Mouse (Mus musculus): ENCODE results near the gene Rsu1.
"Not testable (repeated sequence)": the region's sequence is repeated elsewhere in the genome, so short reads cannot be mapped to it uniquely, and the experiment has no call there.

The Rsu1 gene

DNA sequence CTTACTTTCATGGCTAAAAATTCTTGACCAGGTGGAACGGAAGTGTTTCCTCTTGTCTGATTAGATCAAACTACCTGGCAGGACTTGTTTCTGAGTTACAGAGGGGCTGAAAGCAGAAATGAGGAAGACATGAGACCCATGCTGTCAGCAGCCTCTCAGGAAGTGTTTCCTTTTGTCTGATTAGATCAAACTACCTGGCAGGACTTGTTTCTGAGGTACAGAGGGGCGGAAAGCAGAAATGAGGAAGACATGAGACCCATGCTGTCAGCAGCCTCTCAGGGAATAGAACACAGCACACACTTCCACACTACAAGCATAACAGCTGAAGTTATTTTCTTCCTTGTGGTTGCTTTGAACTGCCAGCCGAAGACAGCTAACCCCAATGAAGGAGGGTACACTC is 46.7 kb downstream of the Rsu1 start:
- DNase-seq (ENCODE audit: low spot score): no peak

DNA sequence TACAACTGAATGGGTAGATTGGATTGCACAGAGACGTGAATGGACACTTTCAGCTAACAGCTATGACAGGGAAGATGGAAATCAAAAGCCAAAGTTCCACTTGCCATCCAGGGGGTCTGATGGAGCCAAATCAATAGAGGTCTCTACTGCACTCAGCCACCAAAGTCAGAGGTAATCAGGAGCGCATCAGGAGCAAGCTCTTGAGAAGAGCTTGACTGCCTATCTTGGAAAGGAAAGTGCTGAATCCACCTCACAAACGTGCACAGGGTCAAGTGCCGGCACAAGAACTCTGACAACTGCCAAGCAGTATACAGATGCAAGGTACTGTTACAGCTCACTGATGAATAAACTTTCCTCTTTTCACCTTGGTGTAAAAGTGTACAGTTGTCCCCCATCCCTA is 47.8 kb downstream of the Rsu1 start:
- no peak for DNase-seq (ENCODE audit: low spot score)

DNA sequence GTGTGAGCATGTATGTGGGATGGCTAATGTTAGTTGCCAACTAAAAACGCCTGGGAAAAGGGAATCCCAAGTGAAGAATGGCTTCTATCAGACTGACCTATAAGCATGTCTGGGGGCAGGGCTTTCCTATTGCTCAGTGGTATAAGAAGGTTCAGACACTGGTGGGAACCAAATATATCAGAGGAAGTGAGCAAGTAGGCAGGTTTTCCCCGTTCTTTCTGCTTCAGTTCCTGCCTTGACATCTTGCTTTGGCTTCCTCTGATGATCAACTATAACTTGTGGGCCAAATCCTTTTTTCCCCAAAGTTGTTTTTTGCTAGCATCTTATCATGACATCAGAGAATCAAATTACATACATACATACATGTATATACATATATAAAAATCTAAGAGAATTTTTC is 51.1 kb downstream of the Rsu1 start:
- DNase-seq (ENCODE audit: low spot score): no peak

DNA sequence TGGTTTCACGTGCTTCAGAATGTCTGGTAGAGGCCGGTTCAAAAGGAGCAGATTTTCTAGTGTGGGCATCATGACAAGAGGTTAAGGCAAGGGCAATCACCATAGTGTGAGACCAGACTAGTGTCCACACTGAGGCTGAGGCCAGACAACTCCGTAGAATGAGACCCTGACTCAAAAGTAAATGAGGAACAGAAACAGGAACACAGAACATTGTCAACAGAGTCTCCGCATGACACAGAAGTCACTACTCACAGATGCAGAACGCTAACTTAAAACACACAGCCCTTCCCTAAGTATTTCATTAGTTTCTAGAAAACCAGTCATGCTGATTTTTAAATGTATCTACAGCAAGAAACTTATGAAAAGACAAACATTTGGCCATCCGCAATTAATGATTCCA is 53.1 kb downstream of the Rsu1 start:
- DNase-seq (ENCODE audit: low spot score): no peak

DNA sequence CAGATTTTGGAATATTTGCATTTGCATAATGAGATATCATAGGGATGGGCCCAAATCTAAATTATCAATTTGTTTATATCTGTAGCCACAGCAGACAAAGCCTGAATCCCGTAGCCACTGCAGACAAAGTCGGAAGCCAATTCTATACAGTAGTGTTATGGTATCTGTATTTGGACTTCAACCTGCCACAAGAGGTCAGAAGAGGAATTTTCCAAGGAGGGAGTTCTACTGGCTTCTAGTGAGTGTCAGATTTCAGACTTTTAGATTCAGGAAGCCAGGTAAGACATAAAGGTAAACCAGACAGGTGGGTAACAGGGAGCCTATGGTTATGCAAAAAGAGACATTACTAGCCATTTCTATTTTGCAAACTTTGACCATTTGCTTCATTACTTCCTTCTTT is 64.4 kb downstream of the Rsu1 start:
- DNase-seq (ENCODE audit: low spot score): no peak

DNA sequence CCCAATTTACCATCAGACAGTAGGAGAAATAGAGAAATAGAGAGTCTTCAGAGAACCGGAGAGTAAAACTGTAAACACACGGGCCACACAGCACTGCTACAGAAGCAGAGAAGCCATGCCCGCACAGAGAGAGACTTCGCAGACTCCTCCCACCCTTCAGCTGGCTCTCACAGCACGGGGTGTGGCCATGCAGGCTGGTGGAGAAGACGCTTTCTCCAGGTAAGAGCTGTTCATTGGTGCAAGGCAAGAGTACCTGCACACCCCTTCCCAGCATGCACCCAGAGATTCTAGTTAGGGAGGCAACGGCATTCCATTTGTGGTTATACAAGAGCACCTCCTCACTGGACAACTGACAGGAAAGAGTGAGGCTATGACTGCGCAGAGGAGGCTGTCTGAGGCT is 64.8 kb downstream of the Rsu1 start:
- no peak for DNase-seq (ENCODE audit: low spot score)

DNA sequence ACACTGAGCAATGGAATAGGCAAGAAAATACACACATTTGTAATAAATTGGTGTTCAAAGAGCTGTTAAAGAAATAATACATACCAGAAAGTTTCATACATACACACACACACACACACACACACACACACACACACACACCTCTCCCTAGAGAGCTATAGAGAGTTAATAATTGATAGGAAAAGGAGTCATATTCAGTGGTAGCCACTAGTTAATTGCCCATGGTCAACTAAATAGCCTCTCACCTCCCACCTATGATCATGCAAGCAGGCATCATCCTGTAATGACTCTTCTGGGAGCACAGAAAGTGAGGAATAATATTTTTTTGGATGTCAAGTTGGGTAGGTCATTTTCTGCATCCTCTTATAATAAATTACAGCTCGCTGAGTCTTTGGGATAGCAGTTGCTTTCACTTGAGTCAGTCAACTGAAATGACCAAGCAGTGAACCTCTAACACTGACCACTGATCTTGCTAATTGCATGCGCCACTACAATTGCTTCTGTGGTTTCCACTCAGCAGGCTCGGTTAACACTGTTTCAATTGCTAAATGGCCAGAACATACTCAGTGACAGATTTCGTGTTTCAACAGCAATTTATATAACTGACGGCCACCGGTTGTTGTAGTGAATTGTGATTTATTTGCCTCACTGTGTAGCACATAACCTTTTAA is 68.3 kb downstream of the Rsu1 start:
- DNase-seq (ENCODE audit: low spot score): no peak

DNA sequence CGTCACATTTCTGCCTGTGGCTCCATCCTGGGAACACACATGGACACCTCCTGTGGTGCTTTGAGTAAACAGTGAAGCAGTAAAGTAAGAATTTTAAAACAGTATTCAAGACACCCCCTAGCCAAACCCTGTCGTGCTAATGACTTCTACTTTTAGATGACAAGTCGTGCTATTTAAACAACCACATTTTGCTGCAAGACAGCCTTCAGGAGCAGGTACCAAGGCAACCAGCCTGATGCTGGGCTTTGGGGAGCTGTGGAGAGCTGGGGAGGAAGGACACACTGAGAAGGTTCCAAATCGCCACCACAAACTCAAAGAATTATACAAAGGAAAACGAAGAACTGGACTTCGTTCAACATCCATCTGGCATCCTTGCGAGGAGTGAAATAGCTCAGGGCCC is 71.5 kb downstream of the Rsu1 start:
- DNase-seq (ENCODE audit: low spot score): no peak

DNA sequence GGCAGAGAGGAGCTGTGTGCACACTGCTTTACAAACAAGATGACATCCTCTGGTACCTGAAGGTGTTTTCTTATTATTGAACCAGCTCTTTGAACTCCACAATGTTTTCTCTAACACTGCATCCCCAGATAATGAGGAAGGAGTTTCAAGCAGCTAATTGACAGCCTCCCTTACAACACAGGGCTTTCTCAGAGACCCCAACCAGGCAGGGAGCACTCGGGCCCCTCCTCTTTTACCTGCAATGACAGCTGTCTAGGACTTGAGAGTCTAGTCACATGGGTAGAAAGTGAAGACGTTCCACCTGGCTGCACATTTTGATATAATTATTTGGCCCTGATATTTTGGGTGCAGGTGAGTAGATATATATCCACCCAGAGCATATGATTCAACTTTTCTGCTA is 72.2 kb downstream of the Rsu1 start:
- DNase-seq (ENCODE audit: low spot score): no peak

DNA sequence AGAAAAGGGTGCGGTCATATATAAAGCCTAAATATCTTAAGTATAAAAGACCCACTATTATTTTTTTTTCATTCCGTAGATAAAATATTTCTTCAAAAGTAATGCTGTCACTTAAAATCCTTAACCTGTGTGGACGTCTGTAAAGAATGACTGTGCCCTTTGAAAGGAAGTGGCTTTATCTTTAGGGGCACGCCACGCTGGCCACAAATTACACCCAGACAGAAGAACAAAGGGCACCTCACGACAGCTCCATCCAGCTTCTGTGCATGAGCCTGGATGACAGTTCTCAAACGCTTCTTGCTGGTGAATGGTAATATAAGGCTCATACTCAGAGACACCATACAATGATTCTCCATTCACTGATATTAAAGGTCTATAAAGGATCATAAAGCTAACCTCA is 75.7 kb downstream of the Rsu1 start:
- DNase-seq (ENCODE audit: low spot score): no peak

DNA sequence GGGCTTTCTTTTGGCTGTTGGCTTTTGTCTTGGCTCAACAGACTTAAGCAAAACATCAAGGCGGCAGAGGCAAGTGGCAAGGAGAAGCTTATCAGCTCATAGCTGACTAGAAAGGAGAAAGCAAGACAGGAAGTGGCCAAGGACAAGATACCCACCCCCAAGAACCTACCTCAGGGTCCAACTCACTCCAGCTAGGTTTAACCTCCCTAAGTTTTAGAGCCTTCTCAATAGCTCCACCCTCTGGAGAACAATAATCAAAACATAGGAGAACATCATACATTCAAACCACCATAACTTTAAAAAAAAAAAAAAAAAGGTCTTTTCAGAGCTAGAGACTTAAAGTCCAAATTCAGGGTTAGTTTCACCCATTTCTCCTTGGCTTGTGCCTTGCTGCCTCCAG is 79.1 kb downstream of the Rsu1 start:
- no peak for DNase-seq (ENCODE audit: low spot score)

DNA sequence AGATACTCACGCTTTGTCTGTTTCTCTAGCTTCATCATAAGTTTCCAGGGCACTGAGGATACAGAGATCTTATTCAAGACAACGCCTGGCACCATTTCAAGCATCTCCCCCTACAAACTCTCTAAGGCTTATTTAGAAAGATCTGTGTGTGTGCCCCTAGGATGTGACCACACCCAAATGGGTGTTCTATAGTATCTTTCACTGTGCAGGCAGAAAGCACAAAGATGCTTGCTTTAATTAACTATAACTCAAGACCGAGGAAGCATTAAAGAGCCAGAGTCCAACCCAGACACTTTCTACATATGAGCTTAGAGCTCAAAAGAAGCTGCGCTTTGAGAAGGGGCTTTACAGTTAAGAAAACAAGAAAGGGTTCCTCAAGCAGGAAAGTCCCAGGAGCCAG is 80.4 kb downstream of the Rsu1 start:
- DNase-seq (ENCODE audit: low spot score): no peak

DNA sequence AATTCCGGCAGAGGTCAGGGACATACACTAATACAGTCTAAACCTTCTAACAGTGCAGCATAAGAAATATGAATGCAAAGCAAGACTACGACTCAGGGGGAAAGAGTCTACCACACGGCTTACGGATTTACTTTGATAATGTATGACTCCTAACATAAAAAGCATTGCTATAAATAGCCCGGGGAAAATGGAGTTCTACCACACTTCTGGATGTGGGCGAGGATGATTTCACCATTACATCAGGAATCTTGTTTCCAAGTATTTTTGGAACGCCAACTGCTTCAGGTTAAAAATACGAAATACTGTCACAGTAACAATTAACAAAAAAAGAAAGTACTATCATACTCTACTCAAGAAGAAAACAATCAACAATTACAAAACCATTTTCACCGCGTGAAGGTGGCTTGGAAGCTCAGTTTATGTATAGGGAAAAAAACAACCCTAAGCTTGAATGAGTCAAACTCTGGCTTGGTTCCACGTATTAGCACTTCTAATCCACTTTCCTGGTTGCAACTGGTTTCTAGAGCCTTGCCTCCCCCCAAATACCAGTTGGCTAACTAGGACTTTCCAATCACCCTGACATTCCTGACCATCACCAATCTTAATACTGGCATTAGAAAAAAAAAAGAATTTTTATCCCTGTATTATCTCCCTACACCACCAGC is 82.3 kb downstream of the Rsu1 start:
- DNase-seq (ENCODE audit: low spot score): no peak

DNA sequence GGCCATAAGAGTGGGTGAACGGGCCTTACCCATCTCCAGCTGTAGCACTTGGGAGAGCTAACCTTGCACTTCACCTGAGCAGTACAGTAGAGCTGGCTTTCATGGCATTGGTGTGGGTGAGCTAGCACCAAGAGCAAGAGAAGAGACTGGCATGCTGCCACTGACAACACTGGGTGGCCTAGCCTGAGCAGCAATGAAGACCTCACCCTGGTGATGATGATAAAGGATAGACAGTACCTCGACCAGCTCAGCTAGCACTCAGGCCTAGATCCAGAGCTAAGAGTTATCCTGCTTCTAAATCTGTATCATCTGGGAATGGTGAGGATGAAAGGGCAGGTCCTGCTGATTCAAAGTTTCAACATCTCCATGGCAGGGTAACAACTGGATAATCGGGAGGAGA is 88.1 kb downstream of the Rsu1 start:
- no peak for DNase-seq (ENCODE audit: low spot score)

DNA sequence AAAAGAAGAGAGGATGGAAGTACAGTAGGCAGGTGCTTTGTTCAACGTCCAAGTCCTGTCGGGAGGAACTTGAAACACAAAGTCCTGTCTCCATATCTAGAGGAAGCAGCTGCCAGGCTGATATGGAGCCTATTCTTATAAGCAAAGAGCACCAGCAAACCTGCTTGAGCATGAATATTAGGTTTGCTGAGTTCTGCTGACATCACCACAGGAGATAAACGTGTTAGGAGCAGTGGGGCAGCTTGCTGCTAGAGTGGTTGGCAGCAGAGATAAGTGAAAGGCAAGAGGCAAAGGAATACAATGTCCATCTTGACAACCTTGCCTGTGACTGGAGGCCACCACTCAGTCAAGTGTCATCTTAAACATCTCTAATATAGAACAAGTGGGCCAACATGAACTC is 89.3 kb downstream of the Rsu1 start:
- DNase-seq (ENCODE audit: low spot score): not testable (repeated sequence)

DNA sequence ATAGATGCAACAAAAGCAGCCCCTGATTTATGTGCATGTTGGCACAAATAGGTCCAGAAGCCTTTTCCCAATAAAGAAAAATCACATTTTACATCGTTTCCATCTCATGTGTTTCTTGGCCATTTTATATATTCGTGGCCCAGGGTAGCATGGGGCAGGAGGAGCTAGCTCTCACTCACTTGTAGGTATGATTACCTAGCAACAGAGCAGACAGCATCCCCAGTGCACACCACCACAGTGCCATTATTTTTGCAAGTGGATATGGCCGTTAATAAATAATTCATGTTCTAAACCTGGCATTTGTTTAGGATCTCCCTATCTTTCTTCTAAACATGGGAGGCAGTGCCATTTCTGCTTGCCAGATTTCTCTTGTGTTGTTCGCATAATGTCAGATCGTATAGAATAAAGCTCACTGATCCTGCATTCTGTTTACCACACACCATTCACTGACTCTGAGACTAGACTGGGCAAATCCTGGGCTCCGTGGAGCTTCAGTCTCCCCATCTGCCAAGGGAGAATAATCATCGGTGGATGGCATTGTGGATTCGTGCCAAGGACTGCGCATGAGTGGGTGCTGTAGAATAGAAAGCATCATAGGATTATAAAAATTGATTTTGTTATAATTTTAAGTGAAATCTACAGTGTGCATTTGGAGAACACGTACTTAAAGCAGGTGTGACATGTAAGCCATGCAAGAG is 93.4 kb downstream of the Rsu1 start:
- DNase-seq (ENCODE audit: low spot score): no peak

DNA sequence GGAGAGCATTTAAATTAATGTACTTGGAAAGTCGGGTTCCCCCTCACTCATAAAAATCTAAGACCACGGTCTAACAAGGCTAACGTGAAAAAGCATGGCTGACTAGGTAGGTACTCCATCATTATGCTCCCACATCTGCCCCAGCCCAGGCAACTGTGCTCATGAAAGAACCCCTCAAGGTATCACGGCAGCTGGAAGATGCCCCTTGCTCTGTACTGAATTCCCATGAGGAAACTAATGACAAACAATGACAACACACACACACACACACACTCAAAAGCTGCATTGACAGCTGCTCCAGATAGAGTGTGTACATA is 95.0 kb downstream of the Rsu1 start:
- no peak for DNase-seq (ENCODE audit: low spot score)

DNA sequence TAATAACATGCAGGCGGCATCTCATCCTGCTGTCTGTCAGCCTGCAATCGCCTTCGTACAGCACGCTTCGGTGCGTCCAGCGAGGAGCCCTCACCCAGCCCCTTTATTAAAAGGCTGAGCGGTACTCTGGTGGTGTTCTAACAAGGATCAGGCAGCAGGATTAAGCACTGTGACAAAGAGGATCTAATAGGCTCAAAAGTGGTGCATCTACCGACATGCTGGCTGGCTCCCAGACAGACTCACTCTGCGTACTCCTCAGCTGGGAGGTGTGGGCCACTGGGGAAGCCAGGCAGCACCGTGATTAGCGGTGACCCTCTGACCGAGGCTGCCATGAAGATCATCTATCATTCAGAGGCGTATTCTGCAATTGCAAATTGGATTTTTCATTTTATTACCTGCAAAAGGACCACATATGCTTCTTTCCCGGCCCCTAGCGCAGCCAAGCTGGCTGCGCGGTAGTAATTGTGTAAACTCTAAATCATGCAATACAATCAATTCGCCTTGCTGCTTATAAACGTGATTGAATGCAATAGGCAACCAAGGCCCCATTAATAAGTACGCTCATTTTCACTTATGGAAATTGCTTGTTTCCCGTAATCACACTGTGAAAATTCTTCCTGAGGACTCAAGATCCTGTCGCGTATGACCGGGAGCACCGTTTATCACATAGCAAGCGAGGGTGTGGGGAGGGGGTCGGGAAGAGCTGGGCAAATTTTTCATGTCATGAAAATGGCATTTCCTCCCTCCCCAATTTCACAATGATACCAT is 95.5 kb downstream of the Rsu1 start:
- DNase-seq (ENCODE audit: low spot score): no peak

DNA sequence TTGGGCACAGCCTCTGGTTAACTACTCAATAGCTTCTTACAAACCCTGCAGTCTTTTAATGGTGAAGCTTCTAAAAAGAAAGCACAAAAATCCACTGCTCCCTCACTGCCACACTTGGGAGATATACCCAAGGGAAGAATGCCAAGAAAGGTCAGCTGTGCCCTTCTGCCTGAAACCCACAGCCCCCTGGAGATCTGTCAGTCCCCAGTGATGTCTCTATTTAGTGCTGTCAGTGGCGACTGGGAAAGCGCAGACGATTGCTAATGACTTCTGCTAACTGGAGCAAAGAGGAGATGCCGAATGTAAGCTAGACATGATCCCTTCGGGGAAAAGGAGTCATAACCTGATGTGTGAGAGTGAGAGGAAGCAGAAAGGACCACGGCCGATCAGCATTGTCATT is 96.8 kb downstream of the Rsu1 start:
- DNase-seq (ENCODE audit: low spot score): no peak

DNA sequence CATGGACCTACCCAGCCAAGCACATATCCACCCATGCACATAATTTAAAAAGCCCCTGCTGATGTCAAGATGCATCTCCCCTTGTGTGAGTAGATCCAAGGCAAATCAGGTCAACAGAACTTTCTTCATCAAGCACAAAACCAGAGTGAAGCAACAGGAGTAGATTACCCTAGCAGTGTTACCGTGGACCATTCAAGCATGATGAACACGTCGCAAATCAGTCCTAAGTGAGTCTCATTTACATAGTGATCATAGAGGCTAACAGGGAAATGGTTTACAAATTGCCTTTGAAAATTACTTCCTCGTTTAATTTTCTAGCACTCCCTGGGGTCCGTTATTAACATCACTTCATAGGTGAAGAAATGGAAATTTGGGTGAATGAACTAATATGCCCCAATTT is 100.6 kb downstream of the Rsu1 start:
- no peak for DNase-seq (ENCODE audit: low spot score)

DNA sequence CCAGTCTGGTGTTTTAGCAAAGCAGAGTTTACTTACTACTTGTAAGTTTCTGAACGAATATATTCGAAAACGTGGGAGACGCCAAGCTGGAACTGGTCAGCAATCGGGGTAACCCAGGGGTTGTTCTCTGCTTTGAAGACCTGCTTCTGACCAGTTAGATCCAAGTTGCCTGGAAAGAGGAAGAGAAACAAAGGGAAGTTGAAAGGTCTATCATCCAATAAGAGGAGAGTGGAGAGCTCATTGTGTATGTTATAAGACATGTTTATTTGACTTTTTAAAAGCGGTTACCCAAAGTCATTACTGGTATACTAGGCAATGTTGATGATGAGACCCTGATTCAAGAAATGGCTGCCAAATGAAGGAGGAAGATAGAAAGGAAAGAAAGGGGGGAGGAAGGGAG is 101.3 kb downstream of the Rsu1 start:
- no peak for DNase-seq (ENCODE audit: low spot score)

DNA sequence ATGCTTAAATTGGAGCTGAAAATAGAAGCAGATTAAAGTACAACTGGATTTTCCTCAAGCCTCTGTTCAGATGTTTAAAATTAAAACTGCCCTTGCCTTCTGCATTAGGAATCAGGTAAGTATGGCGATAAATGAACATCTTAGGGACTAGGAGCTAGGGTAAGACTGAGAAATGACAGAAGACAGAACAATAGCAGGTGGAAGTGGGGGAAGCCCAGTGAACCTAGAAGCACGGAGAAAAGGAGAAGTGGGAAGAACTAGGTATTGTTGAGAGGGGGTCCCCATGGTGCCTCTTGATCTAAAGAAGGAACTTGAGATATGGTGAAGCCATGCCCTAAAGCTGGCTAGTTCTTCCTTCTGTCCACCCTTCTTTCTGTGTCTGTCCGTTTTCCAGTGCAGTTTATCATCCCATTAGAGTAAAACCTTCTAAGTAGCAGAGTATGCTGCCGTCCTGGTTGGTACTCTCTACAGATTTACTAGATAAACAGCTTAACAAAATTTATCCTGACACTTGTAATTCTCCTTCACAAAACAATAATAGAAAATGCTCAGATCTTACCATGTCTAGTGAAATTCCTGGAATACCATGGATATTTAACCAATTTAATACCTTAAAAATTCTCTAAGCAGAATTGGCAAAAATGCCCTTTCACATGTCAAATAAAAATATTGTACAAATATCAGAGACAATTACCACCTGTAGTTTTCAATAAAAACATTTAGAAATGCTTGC is 101.9 kb downstream of the Rsu1 start:
- no peak for DNase-seq (ENCODE audit: low spot score)
